Mouse (Mus musculus) ES-E14 (cell line): ENCODE measurements around the gene Ap5z1. TPM values are rescaled to one million over a fixed set of nuclear protein-coding genes. Genes with fewer than 3 reads are reported as not detected.

ENCODE experiments used
- DNase-seq: peaks from one replicate; pipeline ENCODE4 v3.0.0-alpha.2; 2013; ENCODE audit warnings: low read depth, low spot score
- H3K27ac ChIP-seq: 2 replicates; pipeline ENCODE4 v1.5.1; 2012; ENCODE audit warnings: low read depth, mild to moderate bottlenecking, low read length, moderate library complexity, mixed read lengths; ENCODE audit not compliant: poor library complexity, insufficient read depth, severe bottlenecking
- H3K36me3 ChIP-seq: 2 replicates; pipeline ENCODE4 v1.6.1; 2012; ENCODE audit warnings: mild to moderate bottlenecking, low read length, moderate library complexity, mixed read lengths; ENCODE audit not compliant: control insufficient read depth, poor library complexity, insufficient read depth, severe bottlenecking
- H3K4me1 ChIP-seq, 2 experiments: fragments of 150-350 bp in 1 of 2; sonication (generic) in 1 of 2; 2 replicates each; pipeline ENCODE4 v1.6.1; 2012; ENCODE audit warnings: low read length in 2 of 2, mild to moderate bottlenecking in 1 of 2, mixed read lengths in 1 of 2; ENCODE audit not compliant: control insufficient read depth in 2 of 2, insufficient read depth in 2 of 2, poor library complexity in 1 of 2
- H3K4me3 ChIP-seq, 2 experiments: fragments of 150-350 bp in 1 of 2; sonication (generic) in 1 of 2; 2 replicates each; pipeline ENCODE4 v1.5.1; 2012; ENCODE audit warnings: low read length in 2 of 2, low read depth in 1 of 2, mild to moderate bottlenecking in 1 of 2, mixed read lengths in 1 of 2; ENCODE audit not compliant: insufficient read depth in 1 of 2, poor library complexity in 1 of 2, severe bottlenecking in 1 of 2
- H3K9ac ChIP-seq: 2 replicates; pipeline ENCODE4 v1.6.1; 2012; ENCODE audit warnings: low read depth, mild to moderate bottlenecking, low read length, mixed read lengths; ENCODE audit not compliant: poor library complexity, insufficient read depth, severe bottlenecking
- H3K9me3 ChIP-seq: fragments of 150-350 bp; sonication (generic); 2 replicates; pipeline ENCODE4 v1.6.1; 2012; ENCODE audit warnings: low read depth, mild to moderate bottlenecking, low read length; ENCODE audit not compliant: control insufficient read depth, insufficient read depth
- CHD2 ChIP-seq: IDR thresholded peaks from 2 replicates; pipeline ENCODE4 v1.6.1; 2014; ENCODE audit warnings: mild to moderate bottlenecking, low read depth, low read length, inconsistent platforms
- HCFC1 ChIP-seq: IDR thresholded peaks from 2 replicates; pipeline ENCODE4 v1.6.1; 2012; ENCODE audit warnings: low read length, inconsistent platforms, borderline replicate concordance; ENCODE audit not compliant: insufficient read depth
- MAFK ChIP-seq: IDR thresholded peaks from 2 replicates; pipeline ENCODE4 v1.6.1; 2014; ENCODE audit warnings: mild to moderate bottlenecking, low read depth, low read length, inconsistent platforms; ENCODE audit not compliant: insufficient read depth
- ZC3H11A ChIP-seq: IDR thresholded peaks from 2 replicates; pipeline ENCODE4 v1.6.1; 2012; ENCODE audit warnings: low read depth, mild to moderate bottlenecking, inconsistent platforms, low read length, borderline replicate concordance
- ZNF384 ChIP-seq: IDR thresholded peaks from 2 replicates; pipeline ENCODE4 v1.6.1; 2012; ENCODE audit warnings: low read depth, low read length, inconsistent platforms
- in situ Hi-C, 2 experiments: fragments of 600-800 bp; cut with MboI; formaldehyde crosslinking; loops; one replicate each; pipeline ENCODE4 v1.15.1; 2025; ENCODE audit warnings: low sequenced_read_pairs in 2 of 2, inconsistent platforms in 1 of 2; ENCODE audit not compliant: unreplicated experiment in 2 of 2
- total RNA-seq: library from RNA; depleted of rRNA; stranded (reverse); fragments of 300-350 nt; gene quantifications from 2 replicates; pipeline ENCODE4 v1.2.3, GENCODE M21; 2012

The Ap5z1 gene
- total RNA-seq, 1 experiment, result 17.4 TPM

- H3K27ac ChIP-seq, result no peak overlapping the region
- H3K9me3 ChIP-seq, result no peaks in the 10 kb centered on the region
- peaks cover 14% of the 10 kb centered on the region; the same call in 1 of the 2 replicates for H3K36me3 ChIP-seq
- H3K4me3 ChIP-seq, result no peak overlapping the region
- H3K4me1 ChIP-seq, result peaks cover 4 to 21% of the 10 kb centered on the region in 2 experiments
- TF ChIP-seq ZC3H11A, result no peak
- no peak for TF ChIP-seq ZNF384
- no peak for TF ChIP-seq MAFK
- no peak for TF ChIP-seq HCFC1
- no peak for TF ChIP-seq CHD2
- DNase-seq, result no peak
- in situ Hi-C loops, result no loop called here
- no peak overlapping the region for H3K9ac ChIP-seq
Measured at GRCm38 (mm10) chr5:142423141-142423540, 40.6 kb upstream of the Ap5z1 start.

- H3K4me3 ChIP-seq, result no peak overlapping the region
- no peak for DNase-seq
- H3K4me1 ChIP-seq, result peaks cover 4 to 25% of the 10 kb centered on the region in 2 experiments
- peaks cover 9% of the 10 kb centered on the region; the same call in 1 of the 2 replicates for H3K36me3 ChIP-seq
- TF ChIP-seq ZNF384 (no peak), MAFK (no peak), HCFC1 (no peak), CHD2 (no peak), ZC3H11A (no peak)
- H3K27ac ChIP-seq, result no peak overlapping the region
- H3K9ac ChIP-seq, result no peak overlapping the region
- H3K9me3 ChIP-seq, result no peaks in the 10 kb centered on the region
- in situ Hi-C loops, result no loop called here
Measured at GRCm38 (mm10) chr5:142423701-142424100, 40.0 kb upstream of the Ap5z1 start.

GRCm38 (mm10) chr5:142424627-142425349 lies 39.0 kb upstream of the Ap5z1 start:
- TF ChIP-seq HCFC1 (no peak), CHD2 (no peak), ZC3H11A (no peak), ZNF384 (no peak)
- DNase-seq, result no peak
- no peaks in the 10 kb centered on the region for H3K9me3 ChIP-seq
- no peak overlapping the region for H3K27ac ChIP-seq
- H3K4me3 ChIP-seq, result no peak overlapping the region
- H3K36me3 ChIP-seq, result peaks cover 2% of the 10 kb centered on the region; the same call in 1 of the 2 replicates
- in situ Hi-C loops, result no loop called here
- no peak overlapping the region for H3K9ac ChIP-seq
- peaks cover 4 to 25% of the 10 kb centered on the region in 2 experiments for H3K4me1 ChIP-seq

- Histone ChIP-seq H3K9me3 (no peaks in the 10 kb centered on the region), H3K27ac (no peak overlapping the region), H3K36me3 (no peaks in the 10 kb centered on the region), H3K9ac (no peak overlapping the region), H3K4me1 (peaks cover 6 to 34% of the 10 kb centered on the region in 2 experiments), H3K4me3 (no peak overlapping the region)
- DNase-seq, result no peak
- TF ChIP-seq ZC3H11A (no peak), ZNF384 (no peak), CHD2 (no peak), MAFK (no peak), HCFC1 (no peak)
- in situ Hi-C loops, result no loop called here
Measured at GRCm38 (mm10) chr5:142426476-142426875, 37.3 kb upstream of the Ap5z1 start.
